Mouse (Mus musculus) kidney, postnatal 0 days (tissue): ENCODE measurements around the gene Mrgprb4. TPM values are rescaled to one million over a fixed set of nuclear protein-coding genes. Genes with fewer than 3 reads are reported as not detected.

Experiments
- ATAC-seq: fragments of 200-750 bp; cut with Nextera tagmentation; replicated peaks from 2 replicates; pipeline ENCODE4 v1.8.0; 2017; ENCODE audit warnings: low read depth, moderate number of reproducible peaks, moderate TSS enrichment, moderate library complexity; ENCODE audit not compliant: low FRiP score
- DNase-seq: peaks from one replicate; pipeline ENCODE4 v3.0.0-alpha.2; 2016; ENCODE audit warnings: low spot score
- H3K27ac ChIP-seq: fragments of 300-500 bp; sonication (generic); 2 replicates; pipeline ENCODE4 v1.5.1; 2014; ENCODE audit warnings: mild to moderate bottlenecking
- H3K27me3 ChIP-seq: fragments of 300-500 bp; sonication (generic); 2 replicates; pipeline ENCODE4 v1.6.1; 2014; ENCODE audit warnings: low read length, mixed read lengths; ENCODE audit not compliant: insufficient read depth
- H3K36me3 ChIP-seq: fragments of 300-500 bp; sonication (generic); 2 replicates; pipeline ENCODE4 v1.6.1; 2014; ENCODE audit warnings: low read length, mixed read lengths; ENCODE audit not compliant: insufficient read depth
- H3K4me1 ChIP-seq: fragments of 300-500 bp; sonication (generic); replicated peaks from 2 replicates; pipeline ENCODE4 v1.6.1; 2014; ENCODE audit warnings: antibody characterized with exemption, low read length, mixed read lengths; ENCODE audit not compliant: insufficient read depth
- H3K4me2 ChIP-seq: fragments of 300-500 bp; sonication (generic); 2 replicates; pipeline ENCODE4 v1.6.1; 2014; ENCODE audit warnings: mild to moderate bottlenecking, low read length, moderate library complexity, mixed read lengths
- H3K4me3 ChIP-seq: fragments of 300-500 bp; sonication (generic); replicated peaks from 2 replicates; pipeline ENCODE4 v1.5.1; 2014; ENCODE audit warnings: low read depth, low read length
- H3K9ac ChIP-seq: fragments of 300-500 bp; sonication (generic); 2 replicates; pipeline ENCODE4 v1.6.1; 2014; ENCODE audit warnings: low read depth, low read length
- H3K9me3 ChIP-seq: fragments of 300-500 bp; sonication (generic); replicated peaks from 2 replicates; pipeline ENCODE4 v1.6.1; 2016; ENCODE audit warnings: low read length, inconsistent platforms, mixed read lengths
- CTCF ChIP-seq: IDR thresholded peaks from 2 replicates; pipeline ENCODE4 v1.5.1; 2016; ENCODE audit warnings: antibody characterized with exemption, low read depth, mild to moderate bottlenecking, moderate library complexity
- WGBS: fragments of 180-500 bp; shearing (Covaris S2); extraction: QIAGEN DNeasy Blood & Tissue Kit; methylation state at CpG from one replicate; pipeline ENCODE4 v1.1.7; 2014; 5-methylcytosine and 5-hydroxymethylcytosine counted together
- polyA plus RNA-seq: library from polyadenylated mRNA; unstranded; fragments of >200 nt; fragmentation: Nextera tagmentation; extraction: Ambion mirVana; gene quantifications from 2 replicates; pipeline ENCODE4 v1.2.1, GENCODE M21; 2015

Gene Mrgprb4
- not detected in 2 replicates for polyA plus RNA-seq

- H3K36me3 ChIP-seq = no peaks in the 10 kb centered on the region
- DNase-seq (no peak), ATAC-seq (no peak)
- WGBS = 86% methylated on average over 3 of the region's 3 CpGs
- no peaks in the 10 kb centered on the region for H3K9me3 ChIP-seq
- H3K27me3 ChIP-seq = no peaks in the 10 kb centered on the region
- H3K9ac ChIP-seq = no peak within 1 kb of the TSS
- no peak within 1 kb of the TSS for H3K27ac ChIP-seq
- no peak within 1 kb of the TSS for H3K4me3 ChIP-seq
- TF ChIP-seq CTCF = no peak
- H3K4me1 ChIP-seq = no peaks in the 10 kb centered on the region
- H3K4me2 ChIP-seq = no peak within 1 kb of the TSS
Observed at GRCm38 (mm10) chr7:48199188-48199587, at the start of gene Mrgprb4. Gene Mrgprb4 (minus strand): TSS chr7:48199288.

- Histone ChIP-seq H3K4me1 (no peaks in the 10 kb centered on the region), H3K36me3 (no peaks in the 10 kb centered on the region), H3K9me3 (no peaks in the 10 kb centered on the region), H3K4me3 (no peak overlapping the region), H3K27ac (no peak overlapping the region), H3K4me2 (no peak overlapping the region), H3K27me3 (no peaks in the 10 kb centered on the region), H3K9ac (no peak overlapping the region)
- TF ChIP-seq CTCF = no peak
- DNase-seq = no peak
- ATAC-seq = no peak
Observed at GRCm38 (mm10) chr7:48226114-48226513, 27.0 kb upstream of the Mrgprb4 start.

- H3K4me2 ChIP-seq = no peak overlapping the region
- DNase-seq (no peak), ATAC-seq (no peak)
- 75% methylated on average over 5 of the region's 5 CpGs for WGBS
- no peaks in the 10 kb centered on the region for H3K36me3 ChIP-seq
- no peaks in the 10 kb centered on the region for H3K27me3 ChIP-seq
- no peak for TF ChIP-seq CTCF
- H3K27ac ChIP-seq = no peak overlapping the region
- H3K9me3 ChIP-seq = no peaks in the 10 kb centered on the region
- H3K9ac ChIP-seq = no peak overlapping the region
- no peaks in the 10 kb centered on the region for H3K4me1 ChIP-seq
- no peak overlapping the region for H3K4me3 ChIP-seq
Observed at GRCm38 (mm10) chr7:48225065-48225464, 26.0 kb upstream of the Mrgprb4 start.

- ATAC-seq = no peak
- H3K27me3 ChIP-seq = no peaks in the 10 kb centered on the region
- no peak within 1 kb of the TSS for H3K9ac ChIP-seq
- H3K9me3 ChIP-seq = no peaks in the 10 kb centered on the region
- H3K4me2 ChIP-seq = no peak within 1 kb of the TSS
- no peak for DNase-seq
- H3K27ac ChIP-seq = no peak within 1 kb of the TSS
- WGBS = 75% methylated on average over 2 of the region's 2 CpGs
- no peaks in the 10 kb centered on the region for H3K36me3 ChIP-seq
- TF ChIP-seq CTCF = no peak
- H3K4me3 ChIP-seq = no peak within 1 kb of the TSS
- H3K4me1 ChIP-seq = no peaks in the 10 kb centered on the region
Observed at GRCm38 (mm10) chr7:48168919-48169318, 30.2 kb downstream of the Mrgprb4 start, which contains the start of gene Mrgprb5. Gene Mrgprb5 (minus strand): TSS chr7:48169019.

GRCm38 (mm10) chr7:48167471-48167870 is 31.6 kb downstream of the Mrgprb4 start:
- Histone ChIP-seq H3K4me2 (no peak overlapping the region), H3K4me3 (no peak overlapping the region), H3K27ac (no peak overlapping the region), H3K9me3 (no peaks in the 10 kb centered on the region), H3K9ac (no peak overlapping the region), H3K27me3 (no peaks in the 10 kb centered on the region), H3K4me1 (no peaks in the 10 kb centered on the region), H3K36me3 (no peaks in the 10 kb centered on the region)
- WGBS = 29% methylated on average over 2 of the region's 2 CpGs
- DNase-seq (no peak), ATAC-seq (no peak)
- TF ChIP-seq CTCF = no peak

Other genes starting within 250 kb of the Mrgprb4 start
- gene Mrgpra4, start 217.2 kb downstream of the Mrgprb4 start, polyA plus RNA-seq = not detected in 2 replicates
- not detected in 2 replicates for gene Mrgprx1, start 171.7 kb downstream of the Mrgprb4 start, polyA plus RNA-seq
- not detected in 2 replicates for gene Mrgprb5, start 30.3 kb downstream of the Mrgprb4 start, polyA plus RNA-seq
- not detected in 2 replicates for gene Mrgprb8, start 189.2 kb upstream of the Mrgprb4 start, polyA plus RNA-seq